Mouse (Mus musculus) embryonic fibroblast, embryonic 13.5 days (primary cell): ENCODE measurements around the gene Lfng.

Experiments
- CTCF ChIP-seq: IDR thresholded peaks from 2 replicates; pipeline ENCODE4 v1.5.1; 2011; ENCODE audit warnings: mild to moderate bottlenecking, control low read depth, low read length, moderate library complexity, borderline replicate concordance; ENCODE audit not compliant: insufficient read depth
- POLR2A ChIP-seq: IDR thresholded peaks from 2 replicates; pipeline ENCODE4 v1.6.1; 2011; ENCODE audit warnings: low read depth, mild to moderate bottlenecking, control low read depth, low read length, moderate library complexity

- TF ChIP-seq CTCF (no peak), POLR2A (no peak)
Measured at GRCm38 (mm10) chr5:140621517-140621916, 14.4 kb downstream of the Lfng start.
